Mouse (Mus musculus) central nervous system, embryonic 14 days (tissue): ENCODE data around the gene Pold4. TPM values are rescaled to one million over a fixed set of nuclear protein-coding genes. Genes with fewer than 3 reads are reported as not detected.

Experiments used
- polyA plus RNA-seq: library from polyadenylated mRNA; depleted of rRNA; stranded (reverse); fragments of >200 nt; gene quantifications from 2 replicates; pipeline ENCODE4 v1.2.3, GENCODE M21; 2012; rRNA removed

The Pold4 gene
- polyA plus RNA-seq = 28.6 and 30.9 TPM in 2 replicates

GRCm38 (mm10) chr19:4231253-4232185 is at the start of gene Pold4:
TSS of gene Pold4 (plus strand) at chr19:4231899.

GRCm38 (mm10) chr19:4190831-4191334 is 40.8 kb upstream of the Pold4 start, which contains the start of gene Tbc1d10c:
TSS of gene Tbc1d10c (minus strand) at chr19:4191284.

GRCm38 (mm10) chr19:4191528-4192250 is 40.0 kb upstream of the Pold4 start, which contains the start of gene Ppp1ca:
TSS of gene Ppp1ca (plus strand) at chr19:4192065.

GRCm38 (mm10) chr19:4201291-4201909 is 30.3 kb upstream of the Pold4 start, which contains the start of gene Rad9a:
TSS of gene Rad9a (minus strand) at chr19:4201662.

GRCm38 (mm10) chr19:4214071-4214770 is 17.5 kb upstream of the Pold4 start, which contains the start of the genes Clcf1 and AC109138.7:
TSS of gene Clcf1 (plus strand) at chr19:4214238.
TSS of gene AC109138.7 (plus strand) at chr19:4214357.

GRCm38 (mm10) chr19:4268566-4269361 is 37.1 kb downstream of the Pold4 start, which contains the start of gene Ssh3:
TSS of gene Ssh3 (minus strand) at chr19:4269180.

GRCm38 (mm10) chr19:4282898-4283553 is 51.3 kb downstream of the Pold4 start, which contains the start of gene Ankrd13d:
TSS of gene Ankrd13d (minus strand) at chr19:4283137.

Other genes with a start within 250 kb of the Pold4 start
- gene Acy3, start 245.3 kb upstream of the Pold4 start, polyA plus RNA-seq = 2.3 and 3.3 TPM in 2 replicates
- 0.05 and 0.21 TPM in 2 replicates for gene Tbx10, start 239.1 kb upstream of the Pold4 start, polyA plus RNA-seq
- gene Nudt8, start 231.3 kb upstream of the Pold4 start, polyA plus RNA-seq = 14.7 and 17.5 TPM in 2 replicates
- gene Gm49405, start 231.3 kb upstream of the Pold4 start, polyA plus RNA-seq = 9.0 and 9.6 TPM in 2 replicates
- 23.9 and 25.6 TPM in 2 replicates for gene Doc2g, start 228.6 kb upstream of the Pold4 start, polyA plus RNA-seq
- 172 and 187 TPM in 2 replicates for gene Ndufv1, start 219.1 kb upstream of the Pold4 start, polyA plus RNA-seq
- 226 and 263 TPM in 2 replicates for gene Gstp1, start 193.9 kb upstream of the Pold4 start, polyA plus RNA-seq
- gene Gstp2, start 185.9 kb upstream of the Pold4 start, polyA plus RNA-seq = 1.2 and 5.2 TPM in 2 replicates
- gene Gstp3, start 172.3 kb upstream of the Pold4 start, polyA plus RNA-seq = 0.38 TPM in 1 of 2 replicates, not detected in the other
- not detected in 2 replicates for gene Cabp2, start 150.3 kb upstream of the Pold4 start, polyA plus RNA-seq
- 51.1 and 56.1 TPM in 2 replicates for gene Cdk2ap2, start 134.7 kb upstream of the Pold4 start, polyA plus RNA-seq
- 112 and 116 TPM in 2 replicates for gene Pitpnm1, start 131.9 kb upstream of the Pold4 start, polyA plus RNA-seq
- 122 and 129 TPM in 2 replicates for gene Aip, start 106.0 kb upstream of the Pold4 start, polyA plus RNA-seq
- 0.05 and 0.06 TPM in 2 replicates for gene Gpr152, start 92.1 kb upstream of the Pold4 start, polyA plus RNA-seq
- gene Cabp4, start 87.9 kb upstream of the Pold4 start, polyA plus RNA-seq = 0.03 and 0.05 TPM in 2 replicates
- 245 and 266 TPM in 2 replicates for gene Coro1b, start 83.3 kb upstream of the Pold4 start, polyA plus RNA-seq
- gene Ptprcap, start 78.3 kb upstream of the Pold4 start, polyA plus RNA-seq = 1.6 and 2.9 TPM in 2 replicates
- gene Rps6kb2, start 68.5 kb upstream of the Pold4 start, polyA plus RNA-seq = 75.7 and 77.5 TPM in 2 replicates
- gene Carns1, start 56.4 kb upstream of the Pold4 start, polyA plus RNA-seq = 3.6 and 4.1 TPM in 2 replicates
- gene Tbc1d10c, start 40.6 kb upstream of the Pold4 start, polyA plus RNA-seq = 2.0 and 3.4 TPM in 2 replicates
- gene Ppp1ca, start 39.8 kb upstream of the Pold4 start, polyA plus RNA-seq = 403 and 409 TPM in 2 replicates
- 39.4 and 40.6 TPM in 2 replicates for gene Rad9a, start 30.2 kb upstream of the Pold4 start, polyA plus RNA-seq
- gene Clcf1, start 17.7 kb upstream of the Pold4 start, polyA plus RNA-seq = 2.9 and 7.3 TPM in 2 replicates
- gene AC109138.7, start 17.5 kb upstream of the Pold4 start, polyA plus RNA-seq = 1.2 TPM in 1 of 2 replicates, not detected in the other
- gene Ssh3, start 37.3 kb downstream of the Pold4 start, polyA plus RNA-seq = 50.7 and 62.1 TPM in 2 replicates
- 43.2 and 50.9 TPM in 2 replicates for gene Ankrd13d, start 51.2 kb downstream of the Pold4 start, polyA plus RNA-seq
- 107 and 108 TPM in 2 replicates for gene Grk2, start 74.3 kb downstream of the Pold4 start, polyA plus RNA-seq
- 80.2 and 85.5 TPM in 2 replicates for gene Kdm2a, start 166.4 kb downstream of the Pold4 start, polyA plus RNA-seq
- gene Rhod, start 207.5 kb downstream of the Pold4 start, polyA plus RNA-seq = 5.3 and 9.9 TPM in 2 replicates
- 1.7 and 1.9 TPM in 2 replicates for gene Syt12, start 245.5 kb downstream of the Pold4 start, polyA plus RNA-seq